Comparison of ENCODE assay signal across 12 mouse cellular contexts in the genomic region with DNA sequence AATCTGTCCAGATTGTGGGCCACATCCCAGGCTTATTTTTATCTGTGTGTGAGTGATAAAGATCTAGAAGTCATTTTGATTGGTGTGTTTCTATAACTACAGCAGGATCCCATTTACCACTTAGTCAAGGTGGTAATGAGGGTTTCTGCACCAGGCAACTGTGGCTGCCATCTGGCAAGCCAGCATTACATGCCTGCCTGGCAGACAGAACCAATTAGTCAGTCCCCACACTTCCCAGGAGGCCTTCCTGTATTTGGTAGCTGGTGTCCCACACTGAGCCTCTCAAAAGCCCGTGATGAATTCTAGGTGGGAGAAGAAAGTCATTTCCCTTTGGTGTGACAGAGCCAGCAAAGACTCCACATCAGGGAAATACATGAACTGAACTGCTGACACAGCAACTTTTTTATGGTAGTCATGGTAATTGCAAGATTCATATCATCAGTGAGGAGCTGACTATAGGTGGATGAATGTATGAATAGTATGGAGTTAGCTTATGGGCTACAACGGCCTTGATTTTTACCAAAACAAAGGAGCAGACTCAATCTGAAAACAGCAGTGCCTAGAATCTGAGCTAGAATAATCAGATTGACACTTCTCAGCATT. TPM values are rescaled to one million over a fixed set of nuclear protein-coding genes. Genes with fewer than 3 reads are reported as not detected.
DNase-seq lines count a peak whose midpoint lies in the region; TF ChIP-seq lines count a peak whose summit lies in the region.
"Had no signal": no experiment of that assay in that cellular context is flagged by ENCODE, and none has a peak within 500 bp of the region (broad histone marks: within the 10 kb centered on the region; RNA-seq: fewer than 3 reads in every experiment).

No protein-coding gene starts in this region.

- no peak overlapping the region for H3K27ac ChIP-seq in layer of hippocampus, adult 2 months
- H3K27ac ChIP-seq: limb, embryonic 13.5 days had no signal

- no peak for TF ChIP-seq CTCF in layer of hippocampus, adult 2 months (conservative IDR thresholded peaks at IDR 0.05)

- H3K4me3 ChIP-seq in layer of hippocampus, adult 2 months = no peak overlapping the region
- H3K4me3 ChIP-seq: limb, embryonic 13.5 days had no signal

- DNase-seq in left cerebral cortex, adult 18-20 months (ENCODE audit: low spot score in 2 of 2) = peak; percentile 2 to 16
- DNase-seq in left cerebral cortex, adult 11 months (ENCODE audit: low spot score) = no peak
- peak; percentile 56 to 64 for DNase-seq in cerebellum, postnatal 14 days
- DNase-seq in layer of hippocampus, adult 2 months (ENCODE audit: low spot score in 2 of 2) = peak; percentile 20 to 34
- DNase-seq in right cerebral cortex, postnatal 10 days (ENCODE audit: low spot score in 2 of 2) = peak; percentile 22 to 39
- DNase-seq in adrenal gland, adult 2 months = no peak
- no peak for DNase-seq in ovary, postnatal 36 days (ENCODE audit: low spot score)
- DNase-seq in testis, postnatal 14 days (ENCODE audit: low spot score) = no peak
- DNase-seq: thymus, adult 2 months had no signal

RNA-seq across cellular contexts. Expression of a gene that starts 18.5 kb away (rescaled TPM):
- total RNA-seq in left cerebral cortex, adult 18-20 months (2021) = not detected
- not detected for total RNA-seq in layer of hippocampus, adult 2 months (2021)
- total RNA-seq in adrenal gland, adult 2 months (2021) = not detected
- not detected in 2 replicates for polyA plus RNA-seq in adrenal gland, adult 2 months (2012; rRNA removed)
- total RNA-seq: granulocyte monocyte progenitor cell, adult 5-6 weeks had no signal
- polyA plus RNA-seq: intestine, postnatal 0 days; limb, embryonic 13.5 days; thymus, adult 2 months had no signal

Comparison
In these comparisons a context has a peak if more than half of its experiments do, and no peak if none do; other contexts are left out.
1. DNase-seq: peak in left cerebral cortex, adult 18-20 months (2 of 2), cerebellum, postnatal 14 days (2 of 2), layer of hippocampus, adult 2 months (2 of 2) and right cerebral cortex, postnatal 10 days (2 of 2); none in left cerebral cortex, adult 11 months (single experiment), adrenal gland, adult 2 months (single experiment), ovary, postnatal 36 days (single experiment) and testis, postnatal 14 days (single experiment).